Mouse (Mus musculus) ovary, adult 18-20 months (tissue): ENCODE measurements around the gene Synpo2.

ENCODE experiments used
- DNase-seq: peaks from one replicate; pipeline ENCODE4 v3.0.0; 2022; ENCODE audit warnings: low spot score, mixed read lengths

The Synpo2 gene

GRCm38 (mm10) chr3:123235921-123236320 lies at the start of gene Synpo2:
Gene Synpo2, minus strand, starts transcription at chr3:123236149.
- peak; percentile 56 for DNase-seq

GRCm38 (mm10) chr3:123285649-123286048 lies 49.7 kb upstream of the Synpo2 start:
- DNase-seq, result no peak

- no peak for DNase-seq
Observed at GRCm38 (mm10) chr3:123284284-123284683, 48.3 kb upstream of the Synpo2 start.

- no peak for DNase-seq
Observed at GRCm38 (mm10) chr3:123282866-123283615, 47.1 kb upstream of the Synpo2 start.

GRCm38 (mm10) chr3:123267741-123268201 lies 31.8 kb upstream of the Synpo2 start:
- peak; percentile 30 for DNase-seq

- peak; percentile 72 for DNase-seq
Observed at GRCm38 (mm10) chr3:123266753-123267651, 31.1 kb upstream of the Synpo2 start, which contains the start of gene Sec24d. Gene Sec24d, plus strand, starts transcription at chr3:123267455.

GRCm38 (mm10) chr3:123264706-123265105 lies 28.8 kb upstream of the Synpo2 start:
- DNase-seq, result no peak

- no peak for DNase-seq
Observed at GRCm38 (mm10) chr3:123258709-123259108, 22.8 kb upstream of the Synpo2 start.

GRCm38 (mm10) chr3:123256181-123257101 lies 20.5 kb upstream of the Synpo2 start:
- DNase-seq, result no peak

GRCm38 (mm10) chr3:123245646-123246045 lies 9.7 kb upstream of the Synpo2 start:
- no peak for DNase-seq

GRCm38 (mm10) chr3:123244376-123244775 lies 8.4 kb upstream of the Synpo2 start:
- no peak for DNase-seq

- no peak for DNase-seq
Observed at GRCm38 (mm10) chr3:123237446-123237845, 1.5 kb upstream of the Synpo2 start.

- DNase-seq, result no peak
Observed at GRCm38 (mm10) chr3:123237039-123237438, 1.1 kb upstream of the Synpo2 start.

GRCm38 (mm10) chr3:123235495-123235894 lies 454 bp downstream of the Synpo2 start:
- DNase-seq, result no peak

GRCm38 (mm10) chr3:123234191-123234836 lies 1.6 kb downstream of the Synpo2 start:
- DNase-seq, result no peak

GRCm38 (mm10) chr3:123231639-123232038 lies 4.3 kb downstream of the Synpo2 start:
- DNase-seq, result no peak

- no peak for DNase-seq
Observed at GRCm38 (mm10) chr3:123227276-123227675, 8.7 kb downstream of the Synpo2 start.

- no peak for DNase-seq
Observed at GRCm38 (mm10) chr3:123218646-123219045, 17.3 kb downstream of the Synpo2 start.

GRCm38 (mm10) chr3:123208891-123209290 lies 27.1 kb downstream of the Synpo2 start:
- DNase-seq, result no peak

- DNase-seq, result no peak
Observed at GRCm38 (mm10) chr3:123207386-123207785, 28.6 kb downstream of the Synpo2 start.

GRCm38 (mm10) chr3:123205485-123205884 lies 30.5 kb downstream of the Synpo2 start:
- no peak for DNase-seq
